Comparison of ENCODE assay signal across 11 mouse cellular contexts in genomic region chr2:33219637-33220036, GRCm38 (mm10). TPM values are rescaled to one million over a fixed set of nuclear protein-coding genes. Genes with fewer than 3 reads are reported as not detected.
DNase-seq lines count a peak whose midpoint lies in the region; ATAC-seq and TF ChIP-seq lines count a peak whose summit lies in the region.
"Had no signal": no experiment of that assay in that cellular context is flagged by ENCODE, and none has a peak within 500 bp of the region (broad histone marks: within the 10 kb centered on the region; RNA-seq: fewer than 3 reads in every experiment).

No protein-coding gene starts in this region.

- peaks cover 40% of the 10 kb centered on the region for H3K4me1 ChIP-seq in heart, postnatal 0 days (ENCODE audit: control insufficient read depth, insufficient read depth)
- H3K4me1 ChIP-seq in intestine, embryonic 15.5 days (replicated peaks): peaks cover 48% of the 10 kb centered on the region

- no peak for TF ChIP-seq CTCF in heart, postnatal 0 days (IDR thresholded peaks at IDR 0.05; ENCODE audit: low read depth)

- 51% methylated on average over 4 of the region's 4 CpGs for WGBS in heart, postnatal 0 days
- WGBS in intestine, embryonic 15.5 days: 60% methylated on average over 4 of the region's 4 CpGs

- no peak overlapping the region for H3K9ac ChIP-seq in heart, postnatal 0 days (replicated peaks; ENCODE audit: low read depth, low read length)
- no peak overlapping the region for H3K9ac ChIP-seq in intestine, embryonic 15.5 days
- H3K9ac ChIP-seq: midbrain, embryonic 12.5 days had no signal

- intact Hi-C loops in heart, postnatal 14 days (cut with DNase I): loop anchor here (2.0 to 5.0 kb wide), 4 partner anchors 48 to 183 kb away; no protein-coding TSS in a partner anchor

- TF ChIP-seq EP300 in heart, postnatal 0 days (IDR thresholded peaks at IDR 0.05; ENCODE audit: low read depth): no peak

- ATAC-seq in heart, postnatal 0 days (ENCODE audit: insufficient read depth, low read depth): no peak
- no peak for ATAC-seq in intestine, embryonic 15.5 days

- no peaks in the 10 kb centered on the region for H3K27me3 ChIP-seq in heart, postnatal 0 days (ENCODE audit: control insufficient read depth, insufficient read depth, low read length)
- no peaks in the 10 kb centered on the region for H3K27me3 ChIP-seq in intestine, embryonic 15.5 days (replicated peaks)

- no peak overlapping the region; the same call in 1 of the 2 replicates for H3K4me2 ChIP-seq in heart, postnatal 0 days (ENCODE audit: low read depth, low read length)
- H3K4me2 ChIP-seq in intestine, embryonic 15.5 days (replicated peaks): 0 out of 2 replicates have a peak overlapping the region, but pooled peaks have one; percentile 27
- H3K4me2 ChIP-seq: midbrain, embryonic 12.5 days had no signal

- peak overlapping the region; percentile 52 for H3K27ac ChIP-seq in heart, postnatal 0 days (ENCODE audit: low read depth)
- H3K27ac ChIP-seq in intestine, embryonic 15.5 days: no peak overlapping the region
- H3K27ac ChIP-seq: midbrain, embryonic 12.5 days had no signal

- H3K4me3 ChIP-seq in heart, postnatal 0 days (ENCODE audit: low read depth, low read length): no peak overlapping the region
- H3K4me3 ChIP-seq in intestine, embryonic 15.5 days (replicated peaks): no peak overlapping the region
- H3K4me3 ChIP-seq: midbrain, embryonic 12.5 days had no signal

- H3K9me3 ChIP-seq in heart, postnatal 0 days (replicated peaks; ENCODE audit: control insufficient read depth, low read length): no peaks in the 10 kb centered on the region
- no peaks in the 10 kb centered on the region for H3K9me3 ChIP-seq in intestine, embryonic 15.5 days
- H3K9me3 ChIP-seq: midbrain, embryonic 12.5 days had no signal

- DNase-seq in heart, postnatal 0 days (ENCODE audit: low spot score): no peak
- no peak for DNase-seq in heart, postnatal 14 days
- DNase-seq in 3134 (ENCODE audit: extremely low read depth, insufficient read length, low spot score): peak; percentile 54
- DNase-seq in Muller cell, postnatal 12 days (ENCODE audit: inconsistent ontology term): peak; percentile 61
- no peak for DNase-seq in cerebellum, adult 18-20 months
- no peak for DNase-seq in thymus, adult 18-20 months
- DNase-seq in right cerebral cortex, adult 18-20 months: no peak
- DNase-seq: cerebellum, adult 11 months; kidney, adult 11 months had no signal

- H3K36me3 ChIP-seq in heart, postnatal 0 days (replicated peaks; ENCODE audit: control insufficient read depth, insufficient read depth, low read length): peaks cover 13% of the 10 kb centered on the region
- no peaks in the 10 kb centered on the region for H3K36me3 ChIP-seq in intestine, embryonic 15.5 days

RNA-seq across cellular contexts. Expression of gene Angptl2, which starts 3.8 kb away (rescaled TPM):
- total RNA-seq in heart, postnatal 0 days (2014; rRNA removed; ENCODE audit: low replicate concordance): 124 and 149 TPM in 2 replicates
- polyA plus RNA-seq in heart, postnatal 0 days (2015; fragmentation: Nextera tagmentation; extraction: Ambion mirVana): 58.0 and 66.5 TPM in 2 replicates
- total RNA-seq in heart, postnatal 14 days (2021): 10 to 100 TPM; 83.2 to 85.0 TPM
- 36.8 and 38.5 TPM in 2 replicates for polyA plus RNA-seq in intestine, embryonic 15.5 days (2015; fragmentation: Nextera tagmentation; extraction: Ambion mirVana)

Comparison
In these comparisons a context has a peak if more than half of its experiments do, and no peak if none do; other contexts are left out.
1. DNase-seq: peak in 3134 (single experiment) and Muller cell, postnatal 12 days (single experiment); none in heart, postnatal 0 days (single experiment), heart, postnatal 14 days (0 of 2), cerebellum, adult 18-20 months (0 of 2), thymus, adult 18-20 months (0 of 2) and right cerebral cortex, adult 18-20 months (single experiment).